18 mouse cellular contexts compared by ENCODE assay signal in genomic region chr4:47227101-47227500, GRCm38 (mm10). TPM values are rescaled to one million over a fixed set of nuclear protein-coding genes. Genes with fewer than 3 reads are reported as not detected.
DNase-seq lines count a peak whose midpoint lies in the region; ATAC-seq and TF ChIP-seq lines count a peak whose summit lies in the region.
"Had no signal": no experiment of that assay in that cellular context is flagged by ENCODE, and none has a peak within 500 bp of the region (broad histone marks: within the 10 kb centered on the region; RNA-seq: fewer than 3 reads in every experiment).

No protein-coding gene starts in this region.

- no peak for TF ChIP-seq EP300 in lung, postnatal 0 days (IDR thresholded peaks at IDR 0.05)
- no peak for TF ChIP-seq EP300 in stomach, postnatal 0 days (optimal IDR thresholded peaks at IDR 0.05)

- TF ChIP-seq CTCF in lung, postnatal 0 days (IDR thresholded peaks at IDR 0.05): no peak
- TF ChIP-seq CTCF in stomach, postnatal 0 days (IDR thresholded peaks at IDR 0.05; ENCODE audit: low read depth): no peak

- H3K4me1 ChIP-seq in intestine, embryonic 15.5 days (replicated peaks): peaks cover 11% of the 10 kb centered on the region
- no peaks in the 10 kb centered on the region for H3K4me1 ChIP-seq in intestine, embryonic 16.5 days (ENCODE audit: control insufficient read depth, insufficient read depth, low read length)
- H3K4me1 ChIP-seq in lung, postnatal 0 days (ENCODE audit: insufficient read depth, low read depth, low read length): peaks cover 13% of the 10 kb centered on the region; the same call in 1 of the 2 replicates
- peaks cover 6% of the 10 kb centered on the region; the same call in 1 of the 2 replicates for H3K4me1 ChIP-seq in stomach, postnatal 0 days (replicated peaks; ENCODE audit: control insufficient read depth, insufficient read depth)

- H3K9me3 ChIP-seq in intestine, embryonic 15.5 days: no peaks in the 10 kb centered on the region
- no peaks in the 10 kb centered on the region for H3K9me3 ChIP-seq in intestine, embryonic 16.5 days (ENCODE audit: control insufficient read depth, low read length)
- H3K9me3 ChIP-seq in lung, postnatal 0 days (ENCODE audit: low read length): no peaks in the 10 kb centered on the region
- no peaks in the 10 kb centered on the region for H3K9me3 ChIP-seq in stomach, postnatal 0 days (ENCODE audit: control insufficient read depth, low read length)
- H3K9me3 ChIP-seq: embryonic facial prominence, embryonic 15.5 days; forebrain, embryonic 10.5 days; hindbrain, embryonic 13.5 days had no signal

- no peak for ATAC-seq in intestine, embryonic 15.5 days
- ATAC-seq in intestine, embryonic 16.5 days: no peak
- ATAC-seq in lung, postnatal 0 days: no peak
- ATAC-seq in stomach, postnatal 0 days (ENCODE audit: low FRiP score, low TSS enrichment): no peak

- H3K9ac ChIP-seq in intestine, embryonic 15.5 days: no peak overlapping the region
- no peak overlapping the region for H3K9ac ChIP-seq in intestine, embryonic 16.5 days (ENCODE audit: low read depth, low read length)
- no peak overlapping the region for H3K9ac ChIP-seq in lung, postnatal 0 days (replicated peaks; ENCODE audit: low read depth)
- no peak overlapping the region for H3K9ac ChIP-seq in stomach, postnatal 0 days (ENCODE audit: low read length)
- H3K9ac ChIP-seq: embryonic facial prominence, embryonic 15.5 days; hindbrain, embryonic 13.5 days had no signal

- H3K4me2 ChIP-seq in intestine, embryonic 15.5 days (replicated peaks): no peak overlapping the region
- no peak overlapping the region for H3K4me2 ChIP-seq in intestine, embryonic 16.5 days (ENCODE audit: low read depth, low read length)
- H3K4me2 ChIP-seq in lung, postnatal 0 days (replicated peaks; ENCODE audit: low read depth, low read length): no peak overlapping the region
- no peak overlapping the region for H3K4me2 ChIP-seq in stomach, postnatal 0 days (replicated peaks; ENCODE audit: low read depth)
- H3K4me2 ChIP-seq: embryonic facial prominence, embryonic 15.5 days; hindbrain, embryonic 13.5 days had no signal

- peak overlapping the region; percentile 46; the same call in 1 of the 2 replicates for H3K27ac ChIP-seq in intestine, embryonic 15.5 days
- H3K27ac ChIP-seq in intestine, embryonic 16.5 days (ENCODE audit: low read length): no peak overlapping the region
- H3K27ac ChIP-seq in lung, postnatal 0 days (ENCODE audit: low read length): no peak overlapping the region
- H3K27ac ChIP-seq in stomach, postnatal 0 days (replicated peaks): peak overlapping the region; percentile 53; the same call in 1 of the 2 replicates
- H3K27ac ChIP-seq: forebrain, embryonic 10.5 days; hindbrain, embryonic 13.5 days; hindbrain, postnatal 0 days had no signal

- peak; percentile 38 to 53 for DNase-seq in heart, adult 18-20 months
- no peak for DNase-seq in heart, postnatal 14 days
- peak; percentile 21 for DNase-seq in lung, postnatal 0 days (ENCODE audit: low spot score)
- no peak for DNase-seq in lung, postnatal 25 days (ENCODE audit: low spot score)
- no peak for DNase-seq in stomach, postnatal 0 days (ENCODE audit: low spot score)
- DNase-seq in cerebellum, adult 9-11 months: no peak
- DNase-seq: adrenal gland, adult 8-10 months; adrenal gland, postnatal 36 days; embryo, embryonic 11 days had no signal

- 46% methylated on average over 4 of the region's 4 CpGs for WGBS in intestine, embryonic 15.5 days
- 58% methylated on average over 4 of the region's 4 CpGs for WGBS in intestine, embryonic 16.5 days
- 39% methylated on average over 4 of the region's 4 CpGs for WGBS in lung, postnatal 0 days
- WGBS in stomach, postnatal 0 days: 44% methylated on average over 4 of the region's 4 CpGs

- H3K4me3 ChIP-seq in intestine, embryonic 15.5 days (replicated peaks): no peak overlapping the region
- H3K4me3 ChIP-seq in intestine, embryonic 16.5 days (ENCODE audit: low read length): no peak overlapping the region
- H3K4me3 ChIP-seq in lung, postnatal 0 days (ENCODE audit: low read depth, low read length): no peak overlapping the region
- H3K4me3 ChIP-seq in stomach, postnatal 0 days (ENCODE audit: low read depth, low read length): no peak overlapping the region
- H3K4me3 ChIP-seq: embryonic facial prominence, embryonic 15.5 days; erythroblast, embryonic 14.5 days; forebrain, embryonic 10.5 days; hindbrain, embryonic 13.5 days had no signal

- H3K27me3 ChIP-seq in intestine, embryonic 15.5 days (replicated peaks): no peaks in the 10 kb centered on the region
- no peaks in the 10 kb centered on the region for H3K27me3 ChIP-seq in intestine, embryonic 16.5 days (replicated peaks; ENCODE audit: control insufficient read depth, insufficient read depth, low read length)
- no peaks in the 10 kb centered on the region for H3K27me3 ChIP-seq in lung, postnatal 0 days (replicated peaks; ENCODE audit: insufficient read depth, low read length)
- no peaks in the 10 kb centered on the region for H3K27me3 ChIP-seq in stomach, postnatal 0 days (ENCODE audit: control insufficient read depth, insufficient read depth, low read length)
- H3K27me3 ChIP-seq: embryonic facial prominence, embryonic 15.5 days; hindbrain, embryonic 13.5 days had no signal

- no peaks in the 10 kb centered on the region for H3K36me3 ChIP-seq in intestine, embryonic 15.5 days
- H3K36me3 ChIP-seq in intestine, embryonic 16.5 days (ENCODE audit: control insufficient read depth, insufficient read depth, low read length): no peaks in the 10 kb centered on the region
- H3K36me3 ChIP-seq in lung, postnatal 0 days (ENCODE audit: insufficient read depth, low read length): no peaks in the 10 kb centered on the region
- no peaks in the 10 kb centered on the region for H3K36me3 ChIP-seq in stomach, postnatal 0 days (ENCODE audit: control insufficient read depth, insufficient read depth, low read length)
- H3K36me3 ChIP-seq: embryonic facial prominence, embryonic 15.5 days; forebrain, embryonic 10.5 days; hindbrain, embryonic 13.5 days had no signal

- intact Hi-C loops in heart, postnatal 14 days (cut with DNase I): no loop called here

RNA-seq across cellular contexts. Expression of gene Col15a1, which starts 19.1 kb away (rescaled TPM):
- total RNA-seq in heart, adult 18-20 months (2021): 10 to 100 TPM; 50.7 to 61.5 TPM
- total RNA-seq in heart, postnatal 14 days (2021): 100 to 1,000 TPM; 237 to 250 TPM
- polyA plus RNA-seq in intestine, embryonic 15.5 days (2015; fragmentation: Nextera tagmentation; extraction: Ambion mirVana): 15.5 and 16.0 TPM in 2 replicates
- 12.7 and 15.1 TPM in 2 replicates for polyA plus RNA-seq in intestine, embryonic 16.5 days (2015; fragmentation: Nextera tagmentation; extraction: Ambion mirVana)
- 4.9 and 6.0 TPM in 2 replicates for polyA plus RNA-seq in lung, postnatal 0 days (2015; fragmentation: Nextera tagmentation; extraction: Ambion mirVana)
- 25.0 and 28.6 TPM in 2 replicates for polyA plus RNA-seq in stomach, postnatal 0 days (2015; fragmentation: Nextera tagmentation; extraction: Ambion mirVana)
- total RNA-seq: common myeloid progenitor, adult 5-6 weeks; hematopoietic stem cell, adult 5-6 weeks had no signal
- polyA plus RNA-seq: erythroblast, embryonic 14.5 days had no signal

Comparison
In these comparisons a context has a peak if more than half of its experiments do, and no peak if none do; other contexts are left out.
1. DNase-seq: peak in heart, adult 18-20 months (2 of 2) and lung, postnatal 0 days (single experiment); none in heart, postnatal 14 days (0 of 2), lung, postnatal 25 days (single experiment), stomach, postnatal 0 days (single experiment) and cerebellum, adult 9-11 months (single experiment).
2. H3K27ac ChIP-seq: peak in intestine, embryonic 15.5 days (single experiment) and stomach, postnatal 0 days (single experiment); none in intestine, embryonic 16.5 days (single experiment) and lung, postnatal 0 days (single experiment).